Mouse (Mus musculus): ENCODE data around the gene Impdh2. TPM values are rescaled to one million over a fixed set of nuclear protein-coding genes. Genes with fewer than 3 reads are reported as not detected.

The Impdh2 gene
- total RNA-seq, 2 experiments from 2014 or later: 53.5 to 54.1 TPM

GRCm38 (mm10) chr9:108571401-108571973, 11.4 kb downstream of the Impdh2 start:
- Histone ChIP-seq H3K4me3 (no peak overlapping the region), H3K27ac (no peak overlapping the region)
- intact Hi-C loops (cut with DNase I): no loop called here
- DNase-seq (ENCODE audit: extremely low spot score in 1 of 2, low spot score in 2 of 2): no peak
- no peak for TF ChIP-seq CTCF (IDR thresholded peaks at IDR 0.05)

GRCm38 (mm10) chr9:108572321-108572720, 12.2 kb downstream of the Impdh2 start:
- no peak for DNase-seq (ENCODE audit: extremely low spot score in 1 of 2, low spot score in 2 of 2)

GRCm38 (mm10) chr9:108573774-108574690, 13.9 kb downstream of the Impdh2 start:
- Histone ChIP-seq H3K27ac (no peak overlapping the region), H3K4me3 (no peak overlapping the region)
- TF ChIP-seq CTCF (IDR thresholded peaks at IDR 0.05): peak; percentile 47
- DNase-seq (ENCODE audit: extremely low spot score in 1 of 2, low spot score in 2 of 2): no peak
- intact Hi-C loops (cut with DNase I): no loop called here

More at GRCm38 (mm10) chr9:108572321-108572720, 12.2 kb downstream of the Impdh2 start:
- Histone ChIP-seq H3K4me3 (no peak overlapping the region), H3K27ac (no peak overlapping the region)
- no peak for TF ChIP-seq CTCF (IDR thresholded peaks at IDR 0.05)
- intact Hi-C loops (cut with DNase I): no loop called here

GRCm38 (mm10) chr9:108574921-108575320, 14.8 kb downstream of the Impdh2 start:
- intact Hi-C loops (cut with DNase I): no loop called here
- no peak for DNase-seq (ENCODE audit: extremely low spot score in 1 of 2, low spot score in 2 of 2)
- H3K27ac ChIP-seq: no peak overlapping the region
- no peak overlapping the region for H3K4me3 ChIP-seq
- no peak for TF ChIP-seq CTCF (IDR thresholded peaks at IDR 0.05)

- H3K4me3 ChIP-seq: no peak overlapping the region
- no peak overlapping the region for H3K27ac ChIP-seq
- DNase-seq (ENCODE audit: extremely low spot score in 1 of 2, low spot score in 2 of 2): no peak
- intact Hi-C loops (cut with DNase I): no loop called here
- no peak for TF ChIP-seq CTCF (IDR thresholded peaks at IDR 0.05)
Measured at GRCm38 (mm10) chr9:108575321-108576297, 15.5 kb downstream of the Impdh2 start.

GRCm38 (mm10) chr9:108577025-108577424, 16.9 kb downstream of the Impdh2 start:
- Histone ChIP-seq H3K27ac (no peak overlapping the region), H3K4me3 (peak overlapping the region; percentile 63; the same call in 1 of the 2 replicates)
- no peak for DNase-seq (ENCODE audit: extremely low spot score in 1 of 2, low spot score in 2 of 2)
- TF ChIP-seq CTCF (IDR thresholded peaks at IDR 0.05): no peak
- intact Hi-C loops (cut with DNase I): no loop called here

GRCm38 (mm10) chr9:108577934-108578544, 18.0 kb downstream of the Impdh2 start:
- Histone ChIP-seq H3K27ac (peak overlapping the region; percentile 92), H3K4me3 (peak overlapping the region; percentile 63)
- no peak for DNase-seq (ENCODE audit: extremely low spot score in 1 of 2, low spot score in 2 of 2)
- intact Hi-C loops (cut with DNase I): loop anchor here (1.0 kb wide), 1 partner anchor 19 kb away; the partner anchor contains the start of gene P4htm
- no peak for TF ChIP-seq CTCF (IDR thresholded peaks at IDR 0.05)

- TF ChIP-seq CTCF (IDR thresholded peaks at IDR 0.05): no peak; the same call in 1 of the 2 replicates
- peak within 1 kb of the TSS; percentile 63 for H3K4me3 ChIP-seq
- peak; percentile 82 to 89 for DNase-seq (ENCODE audit: extremely low spot score in 1 of 2, low spot score in 2 of 2)
- H3K27ac ChIP-seq: peak within 1 kb of the TSS; percentile 92
- intact Hi-C loops (cut with DNase I): loop anchor here (1.0 kb wide), 1 partner anchor 19 kb away; the partner anchor contains the start of gene P4htm
Measured at GRCm38 (mm10) chr9:108578545-108579343, 18.7 kb downstream of the Impdh2 start, which contains the start of gene Wdr6. Wdr6 (minus strand) TSS chr9:108578739.

- intact Hi-C loops (cut with DNase I): no loop called here
- H3K4me3 ChIP-seq: no peak overlapping the region
- peak overlapping the region; percentile 92 for H3K27ac ChIP-seq
- TF ChIP-seq CTCF (IDR thresholded peaks at IDR 0.05): no peak
- DNase-seq (ENCODE audit: extremely low spot score in 1 of 2, low spot score in 2 of 2): no peak
Measured at GRCm38 (mm10) chr9:108579344-108579690, 19.2 kb downstream of the Impdh2 start.

GRCm38 (mm10) chr9:108587571-108588180, 27.6 kb downstream of the Impdh2 start:
- intact Hi-C loops (cut with DNase I): no loop called here
- peak overlapping the region; percentile 92 for H3K27ac ChIP-seq
- DNase-seq (ENCODE audit: extremely low spot score in 1 of 2, low spot score in 2 of 2): peak; percentile 79 to 83
- H3K4me3 ChIP-seq: 0 out of 2 replicates have a peak overlapping the region, but pooled peaks have one; percentile 13
- no peak for TF ChIP-seq CTCF (IDR thresholded peaks at IDR 0.05)
